Mouse (Mus musculus) adrenal gland, postnatal 25 days (tissue): ENCODE measurements around the gene Ikzf4. TPM values are rescaled to one million over a fixed set of nuclear protein-coding genes. Genes with fewer than 3 reads are reported as not detected.
"Not testable (repeated sequence)": the region's sequence is repeated elsewhere in the genome, so short reads cannot be mapped to it uniquely, and the experiment has no call there.

Experiments
- DNase-seq: peaks from one replicate; pipeline ENCODE4 v3.0.0; 2021; ENCODE audit warnings: mixed read lengths
- total RNA-seq: library from RNA; stranded (reverse); gene quantifications from 2 replicates; pipeline ENCODE4 v1.2.3, GENCODE M21; 2021

Ikzf4 gene
- total RNA-seq, 1 experiment from 2014 or later = 2.0 TPM

GRCm38 (mm10) chr10:128639999-128640398 is 5.8 kb downstream of the Ikzf4 start:
- no peak for DNase-seq

GRCm38 (mm10) chr10:128637011-128637410 is 8.8 kb downstream of the Ikzf4 start:
- no peak for DNase-seq

- DNase-seq = no peak
These were observed 9.2 kb downstream of the Ikzf4 start for GRCm38 (mm10) chr10:128636561-128636960.

GRCm38 (mm10) chr10:128635697-128636096 is 10.1 kb downstream of the Ikzf4 start:
- DNase-seq = no peak

GRCm38 (mm10) chr10:128631571-128631970 is 14.2 kb downstream of the Ikzf4 start:
- DNase-seq = no peak

- not testable (repeated sequence) for DNase-seq
These were observed 15.5 kb downstream of the Ikzf4 start for GRCm38 (mm10) chr10:128630306-128630705.

GRCm38 (mm10) chr10:128629746-128630145 is 16.0 kb downstream of the Ikzf4 start:
- DNase-seq = no peak

- no peak for DNase-seq
These were observed 18.1 kb downstream of the Ikzf4 start for GRCm38 (mm10) chr10:128627398-128628317.

GRCm38 (mm10) chr10:128626311-128627310 is 19.2 kb downstream of the Ikzf4 start, which contains the start of gene Rps26:
Gene Rps26, minus strand, starts transcription at chr10:128626747.
- peak; percentile 81 for DNase-seq

- DNase-seq = no peak
These were observed 20.4 kb downstream of the Ikzf4 start for GRCm38 (mm10) chr10:128625287-128625894.

GRCm38 (mm10) chr10:128623106-128623613 is 22.6 kb downstream of the Ikzf4 start:
- not testable (repeated sequence) for DNase-seq

GRCm38 (mm10) chr10:128622702-128623101 is 23.1 kb downstream of the Ikzf4 start:
- no peak for DNase-seq

- no peak for DNase-seq
These were observed 23.7 kb downstream of the Ikzf4 start for GRCm38 (mm10) chr10:128621986-128622520.

GRCm38 (mm10) chr10:128620241-128620640 is 25.6 kb downstream of the Ikzf4 start:
- no peak for DNase-seq

- not testable (repeated sequence) for DNase-seq
These were observed 26.6 kb downstream of the Ikzf4 start for GRCm38 (mm10) chr10:128619148-128619547.

- DNase-seq = no peak
These were observed 27.2 kb downstream of the Ikzf4 start for GRCm38 (mm10) chr10:128618570-128618969.

- DNase-seq = not testable (repeated sequence)
These were observed 29.9 kb downstream of the Ikzf4 start for GRCm38 (mm10) chr10:128615798-128616448.

GRCm38 (mm10) chr10:128614934-128615333 is 30.9 kb downstream of the Ikzf4 start:
- DNase-seq = no peak

- DNase-seq = not testable (repeated sequence)
These were observed 32.0 kb downstream of the Ikzf4 start for GRCm38 (mm10) chr10:128613820-128614219.

GRCm38 (mm10) chr10:128613154-128613440 is 32.7 kb downstream of the Ikzf4 start:
- DNase-seq = no peak
